Mouse (Mus musculus): ENCODE measurements around the gene Rpl18a.

Rpl18a gene

DNA sequence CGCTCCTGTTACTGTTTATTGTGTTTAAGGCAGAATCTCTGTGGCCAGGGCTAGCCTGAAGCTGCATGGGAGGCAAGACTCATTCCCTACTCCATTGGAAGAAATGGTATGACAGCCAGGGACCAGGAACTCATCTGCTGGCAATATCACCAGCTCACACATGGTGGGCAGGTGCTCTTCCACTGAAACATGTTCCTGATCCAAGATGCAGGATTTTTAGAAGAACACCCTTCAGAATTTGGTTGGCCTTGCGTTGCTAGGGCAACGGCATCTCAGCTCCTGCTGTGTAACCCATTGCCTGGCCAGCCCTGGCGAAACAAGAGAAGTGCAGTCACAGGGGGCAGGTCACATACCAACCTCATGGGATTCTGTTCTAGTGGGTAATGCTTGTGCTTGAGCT, 17.7 kb downstream of the Rpl18a start:
- no peak for DNase-seq

DNA sequence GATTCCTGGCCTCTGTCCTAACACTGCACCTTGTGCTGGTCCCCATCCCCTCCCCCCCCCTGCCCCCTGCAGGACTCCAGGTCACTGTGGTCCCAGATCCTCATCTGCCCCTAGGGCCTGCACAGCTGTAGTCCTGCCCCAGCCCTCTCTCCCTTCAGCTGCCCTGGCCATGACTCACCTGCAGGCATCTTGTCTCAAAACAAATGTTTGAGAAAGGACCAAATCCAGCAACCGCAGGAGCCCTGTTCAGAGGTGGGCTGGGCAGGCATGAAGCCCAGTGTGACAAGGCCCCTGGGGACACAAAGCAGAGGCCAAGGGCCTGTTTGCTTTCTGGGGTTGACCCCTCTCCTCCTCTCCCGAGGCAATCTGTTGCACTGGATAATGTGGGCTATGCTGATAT, 19.0 kb downstream of the Rpl18a start:
- no peak for DNase-seq

DNA sequence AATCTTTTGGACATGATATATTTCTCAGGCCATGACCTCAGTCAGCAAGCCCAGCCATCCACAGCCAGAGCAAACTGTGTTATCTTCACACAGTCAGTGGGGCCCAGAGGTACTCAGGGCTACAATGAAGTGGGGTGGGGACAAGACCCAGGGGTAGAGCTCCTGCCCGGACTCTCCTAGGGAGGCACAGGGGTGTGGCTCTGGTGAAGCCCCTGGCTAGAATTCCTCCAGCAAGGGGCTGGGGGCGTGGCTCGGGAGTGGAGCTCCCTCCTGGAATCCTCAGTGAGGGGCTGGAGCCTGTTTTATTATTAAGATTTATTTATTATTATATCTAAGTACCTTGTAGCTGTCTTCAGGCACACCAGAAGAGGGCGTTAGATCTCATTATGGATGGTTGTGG, 20.8 kb downstream of the Rpl18a start:
- DNase-seq, result no peak

DNA sequence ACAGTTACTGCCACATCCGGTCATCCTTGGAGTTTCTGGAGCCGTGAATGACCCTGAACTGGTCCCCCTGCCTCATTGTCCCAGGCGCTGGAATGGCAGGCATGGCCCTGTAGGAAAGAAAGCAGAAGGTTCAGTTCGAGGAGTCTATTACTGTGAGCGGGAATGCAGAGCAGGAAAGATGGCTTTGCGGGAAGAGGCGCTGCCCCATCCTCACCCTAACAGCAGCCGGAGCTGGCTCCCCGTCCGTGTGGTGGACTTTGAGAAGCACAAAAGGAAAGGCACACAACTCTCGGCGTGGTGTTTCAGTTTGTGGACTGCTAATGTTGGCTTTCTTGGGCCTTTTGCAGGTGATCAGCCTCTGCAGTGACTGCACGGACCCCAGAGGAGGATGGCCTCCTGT, 22.8 kb downstream of the Rpl18a start:
- no peak for DNase-seq

DNA sequence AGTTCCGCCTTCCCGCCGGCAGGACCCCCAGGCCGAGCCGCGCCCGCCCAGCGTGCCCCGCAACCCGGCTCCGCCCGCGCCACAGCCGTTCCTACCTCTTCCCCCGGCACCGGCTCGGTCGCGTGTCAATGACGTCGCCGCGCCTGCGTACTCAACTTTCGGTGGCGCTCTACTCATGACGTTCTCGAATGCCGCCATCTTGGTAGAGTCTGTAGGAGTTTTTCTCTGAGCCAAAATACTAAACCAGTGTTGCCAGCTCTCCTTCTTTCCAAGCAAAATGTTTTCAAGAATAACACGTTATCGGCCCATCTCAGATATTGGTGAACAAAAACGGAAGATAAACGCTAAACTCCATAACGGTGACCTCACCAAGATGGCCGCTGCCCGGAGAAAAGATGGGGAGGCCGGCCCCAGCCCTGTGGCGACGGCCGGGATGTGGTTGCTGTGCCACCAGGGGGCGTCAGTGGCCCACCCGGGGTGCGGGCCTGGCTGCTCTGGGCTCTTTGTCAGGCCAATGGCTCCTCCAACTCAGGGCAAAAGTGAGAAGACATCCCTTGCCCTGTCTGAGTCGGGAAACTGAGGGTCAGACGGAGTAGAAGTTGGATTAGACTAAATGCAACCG, 23.7 kb downstream of the Rpl18a start, which contains the start of gene Ccdc124:
Ccdc124 (minus strand) TSS at position 572 of the 622 bp plus-strand sequence.
- peak; percentile 85 to 89 for DNase-seq

DNA sequence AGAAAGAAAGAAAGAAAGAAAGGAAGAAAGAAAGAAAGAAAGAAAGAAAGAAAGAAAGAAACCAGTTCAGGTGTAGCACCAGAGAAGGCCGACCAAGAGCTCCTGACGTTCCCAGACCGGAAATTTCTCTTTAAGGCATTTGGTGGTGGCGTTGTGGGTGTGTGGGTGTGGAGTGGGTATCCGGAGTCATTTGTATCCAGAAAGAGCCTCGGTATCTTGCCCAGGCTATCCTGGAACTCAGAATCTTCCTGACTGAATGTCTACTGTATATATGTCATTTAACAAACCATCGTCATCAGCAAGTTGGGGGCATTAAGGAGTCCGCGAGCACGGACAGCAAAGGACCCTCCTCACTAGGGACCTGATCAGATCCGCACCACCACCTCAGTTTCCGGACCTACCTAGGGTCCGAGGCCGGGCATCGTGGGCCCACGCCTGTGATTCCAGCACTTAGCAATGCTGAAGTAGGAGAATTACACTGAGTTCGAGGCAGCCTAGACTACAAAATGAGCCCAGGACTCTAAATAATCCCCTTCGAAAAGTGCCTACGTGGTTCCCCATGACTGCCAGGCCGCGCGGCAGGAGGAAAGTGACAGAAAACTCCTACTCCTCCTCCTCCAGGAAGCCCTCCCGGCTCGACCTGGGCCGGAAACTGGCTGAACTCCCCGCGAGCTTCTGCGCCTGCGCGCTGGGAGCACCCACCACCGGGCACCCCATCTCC, 24.4 kb downstream of the Rpl18a start:
- no peak for DNase-seq

DNA sequence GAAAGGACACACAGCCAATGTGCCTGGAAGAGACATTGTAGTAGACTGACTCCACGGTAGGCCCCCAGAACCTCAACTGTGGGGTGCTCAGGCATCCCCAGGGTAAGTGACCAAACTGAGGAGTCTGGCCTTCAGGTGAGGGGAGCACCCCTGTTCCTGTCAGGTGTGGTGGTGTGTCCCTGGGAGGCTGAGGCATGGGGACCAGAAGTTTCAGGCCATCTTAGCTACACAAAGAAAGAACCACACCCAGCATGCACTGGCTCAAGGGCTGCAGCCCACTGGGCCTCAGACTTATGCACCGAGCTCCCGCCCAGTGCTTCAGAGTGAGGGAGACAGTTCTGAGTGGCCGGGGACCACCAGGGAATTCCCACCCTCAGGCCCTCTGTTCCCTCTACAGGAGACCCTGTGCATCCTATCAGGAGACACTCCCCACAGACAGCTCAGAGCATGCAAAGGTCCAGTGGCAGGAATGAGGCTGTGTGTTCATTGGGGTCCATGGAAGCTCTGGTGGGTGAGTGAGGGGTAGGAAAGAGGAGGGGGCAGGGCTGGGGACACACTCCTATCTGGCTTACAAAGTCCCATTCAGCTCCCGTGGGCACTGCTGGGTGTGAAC, 25.9 kb downstream of the Rpl18a start:
- DNase-seq, result no peak

DNA sequence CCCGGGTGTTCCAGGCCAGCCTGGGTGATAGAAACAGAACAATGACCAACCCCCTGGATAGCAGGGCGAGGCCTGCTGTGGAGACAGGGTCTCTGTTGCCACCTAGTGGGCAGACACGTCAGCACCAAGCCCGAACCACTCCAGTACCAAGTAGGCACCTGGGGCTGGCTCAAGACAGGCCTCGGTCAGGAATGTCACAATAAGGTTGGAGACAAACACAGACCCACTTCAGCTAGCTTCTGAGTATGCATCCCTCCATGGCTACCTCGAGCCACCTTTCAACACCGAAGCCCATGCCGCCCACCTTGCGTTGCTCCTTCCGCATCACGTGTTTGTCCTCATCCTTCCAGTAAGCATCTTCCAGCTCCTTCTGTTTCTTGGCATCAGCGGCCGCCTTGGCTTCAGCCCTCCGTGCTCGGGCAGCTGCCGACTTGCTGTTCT, 27.6 kb downstream of the Rpl18a start:
- peak; percentile 54 to 59 for DNase-seq

DNA sequence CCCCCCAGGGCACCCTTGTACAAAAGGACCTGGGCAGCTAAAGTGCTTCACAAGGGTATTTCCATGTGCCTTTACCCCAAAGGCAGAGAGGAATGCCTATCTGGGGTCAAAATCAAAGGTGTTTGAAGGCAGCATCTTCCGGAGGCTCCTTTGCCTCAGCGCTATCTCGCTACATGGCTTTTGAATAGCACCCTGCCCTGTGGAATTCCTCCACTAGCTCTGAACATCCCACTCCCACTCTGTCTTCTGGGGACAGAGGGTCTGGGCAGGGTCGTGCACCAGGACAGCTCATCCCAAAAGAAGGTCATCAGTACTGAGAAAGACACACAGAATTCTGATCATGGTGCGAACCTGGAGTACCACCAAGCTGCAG, 28.0 kb downstream of the Rpl18a start:
- DNase-seq, result no peak

DNA sequence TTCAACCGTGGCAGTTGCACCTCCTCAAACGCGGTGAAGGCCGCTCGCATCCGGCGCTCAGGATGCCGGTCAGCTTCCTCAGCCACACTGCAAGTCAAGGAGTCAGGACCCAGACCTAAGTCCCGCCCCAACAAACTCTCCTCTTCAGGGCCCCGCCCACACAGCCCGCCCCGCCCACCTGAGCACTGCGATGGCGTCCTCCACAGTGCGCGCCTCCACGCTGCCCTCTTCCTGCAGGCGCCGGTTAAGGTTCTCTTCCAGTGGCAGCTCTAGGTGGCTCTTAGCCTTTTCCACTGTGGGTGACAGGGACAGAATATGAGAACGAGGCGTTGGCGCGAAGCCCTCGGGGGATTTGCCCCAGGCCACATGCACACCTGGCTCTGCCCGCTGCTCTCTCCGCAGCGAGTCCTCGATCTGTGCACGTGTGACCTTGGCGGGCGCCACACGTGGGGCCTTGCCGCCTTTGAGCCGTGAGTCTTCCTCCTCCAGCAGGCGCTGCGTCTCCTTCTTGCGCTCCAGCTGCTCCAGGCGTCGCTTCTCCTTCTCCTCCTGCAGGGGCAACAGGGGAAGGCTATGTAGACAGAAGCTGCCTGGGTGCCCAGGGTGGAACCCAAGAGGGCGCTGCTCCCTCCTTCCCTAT, 28.5 kb downstream of the Rpl18a start:
- DNase-seq, result peak; percentile 60

DNA sequence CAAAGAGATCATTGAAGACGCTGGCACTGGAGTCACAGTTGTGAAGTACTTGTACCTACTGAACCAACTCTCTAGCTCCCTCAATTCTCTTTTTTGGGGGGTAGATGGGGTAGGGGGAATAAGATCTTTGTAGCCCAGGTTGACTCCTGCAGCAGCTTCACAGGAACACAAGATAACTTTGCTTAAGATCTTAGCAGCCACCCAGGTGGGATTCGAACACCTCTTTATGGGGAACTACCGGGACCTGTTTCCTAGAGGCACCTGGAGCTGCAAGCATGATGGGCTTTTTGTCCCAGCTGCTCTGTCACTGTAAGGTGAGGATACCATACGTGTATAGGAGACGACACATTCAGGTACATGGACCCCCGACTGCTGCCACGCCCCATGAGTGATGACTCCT, 30.6 kb downstream of the Rpl18a start:
- no peak for DNase-seq

DNA sequence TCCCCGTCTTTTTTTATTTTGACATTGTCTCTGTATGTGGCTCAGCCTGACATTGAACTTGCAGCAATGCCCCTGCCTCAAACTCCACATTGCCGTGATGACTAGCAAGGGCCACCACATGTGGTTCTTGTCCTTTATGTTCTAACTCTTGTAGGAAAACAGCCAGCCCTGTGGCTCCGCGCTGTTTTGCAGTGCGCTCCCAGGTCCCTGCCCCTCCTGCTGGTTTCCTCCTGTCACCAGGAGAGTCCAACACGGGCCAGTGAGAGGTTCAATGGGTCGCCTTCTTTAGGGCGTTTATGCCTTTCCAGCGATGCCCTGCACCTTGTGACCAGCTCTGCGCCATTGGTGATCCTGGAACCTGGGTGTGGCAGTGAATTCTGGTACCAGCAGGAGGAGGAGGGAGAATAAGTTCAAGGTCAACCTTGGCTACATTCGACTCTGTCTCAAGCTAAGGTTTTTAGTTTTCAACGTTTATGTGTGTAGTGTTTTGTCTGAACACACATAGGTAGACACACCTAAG, 31.2 kb downstream of the Rpl18a start:
- DNase-seq, result no peak

DNA sequence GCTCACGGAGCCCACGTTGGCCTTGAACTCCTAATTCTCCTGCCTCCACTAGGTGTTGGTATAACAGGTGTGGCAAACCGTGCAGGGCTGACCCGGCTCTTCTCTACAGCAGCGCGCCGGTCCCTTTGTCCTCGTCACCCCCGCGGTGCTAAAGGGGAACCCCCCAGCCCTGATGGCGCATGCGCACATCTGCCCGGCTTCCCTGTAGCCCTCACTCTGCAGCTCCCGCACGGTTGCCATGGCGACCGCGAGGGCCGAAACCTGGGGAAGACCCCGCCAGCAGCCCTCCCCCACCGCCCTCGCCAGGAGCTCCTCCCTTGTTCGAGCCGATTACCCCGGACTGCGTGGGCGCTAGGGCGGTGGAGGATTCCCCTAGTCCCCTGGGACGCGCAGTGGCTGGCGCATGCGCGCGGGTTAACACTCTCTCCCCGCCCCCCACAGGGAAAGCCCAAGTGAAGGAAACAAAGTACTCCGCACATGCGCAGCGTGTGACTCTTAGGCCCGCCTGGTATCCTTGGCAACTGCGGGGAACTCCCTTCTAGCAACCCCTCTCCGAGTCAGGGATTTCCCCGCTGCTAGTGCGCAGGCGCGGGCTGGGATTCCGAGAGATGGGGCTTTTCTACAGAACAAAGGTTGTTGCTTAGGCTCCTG, 31.7 kb downstream of the Rpl18a start:
- peak; percentile 99 to 100 for DNase-seq

DNA sequence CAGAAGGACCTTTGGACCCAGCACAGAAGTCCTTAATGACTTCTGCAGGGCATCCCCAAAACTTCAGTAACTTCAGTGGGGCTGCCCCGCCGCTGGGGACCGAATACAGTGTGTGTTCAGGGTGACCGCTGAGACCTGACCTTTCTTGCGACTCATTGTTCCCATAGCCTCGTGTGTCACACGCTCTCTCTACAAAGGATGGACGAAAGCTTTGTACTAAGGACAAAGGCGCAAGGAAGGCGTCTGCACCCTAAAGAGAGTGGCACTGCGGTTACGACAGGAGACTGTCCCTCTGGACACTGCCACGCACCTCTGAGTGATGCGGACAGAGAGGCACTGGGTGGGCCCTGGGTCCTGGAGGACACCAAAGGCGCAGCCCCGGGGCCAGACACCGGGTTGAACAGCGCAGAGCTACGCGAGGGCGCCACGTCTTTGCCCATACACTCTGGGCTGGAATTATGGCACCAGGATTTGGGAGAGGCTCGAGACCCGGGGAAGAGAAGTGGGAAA, 32.4 kb downstream of the Rpl18a start:
- DNase-seq, result no peak

DNA sequence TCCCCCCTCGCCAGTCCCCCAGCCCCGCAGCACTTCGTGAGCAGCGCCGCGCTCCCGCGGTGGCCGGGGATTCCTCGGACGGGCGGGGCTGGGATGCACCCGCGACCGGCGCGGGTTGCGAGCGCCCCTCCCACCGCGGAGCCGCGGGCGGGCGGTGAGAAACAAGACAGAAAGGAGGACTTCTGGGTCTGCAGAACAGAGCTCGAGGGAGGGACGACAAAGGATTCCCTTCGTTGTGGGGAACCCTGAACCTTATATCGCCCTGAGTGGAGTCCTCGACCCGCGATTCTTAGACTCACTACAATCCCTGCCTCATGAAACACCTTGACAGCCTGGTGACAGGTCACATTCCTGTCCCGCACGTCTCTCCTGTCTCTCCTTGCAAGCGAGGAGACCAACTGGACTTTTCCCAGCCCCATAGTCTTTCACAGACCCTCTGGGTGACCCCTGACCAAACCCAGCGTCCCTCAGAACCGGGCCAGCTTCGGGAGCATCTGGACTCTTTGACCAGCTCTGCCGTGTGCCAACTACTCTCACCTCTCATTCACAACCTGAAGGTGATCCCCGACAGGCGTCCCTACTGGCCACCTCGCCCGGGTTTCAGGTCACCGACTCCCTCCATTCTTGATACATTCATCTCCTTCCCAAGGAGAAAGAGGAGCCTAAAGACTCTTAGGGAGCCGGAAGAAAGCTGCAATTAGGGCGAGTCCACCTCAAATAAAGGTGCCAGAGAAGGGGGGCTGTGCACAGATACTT, 33.1 kb downstream of the Rpl18a start:
- no peak for DNase-seq

DNA sequence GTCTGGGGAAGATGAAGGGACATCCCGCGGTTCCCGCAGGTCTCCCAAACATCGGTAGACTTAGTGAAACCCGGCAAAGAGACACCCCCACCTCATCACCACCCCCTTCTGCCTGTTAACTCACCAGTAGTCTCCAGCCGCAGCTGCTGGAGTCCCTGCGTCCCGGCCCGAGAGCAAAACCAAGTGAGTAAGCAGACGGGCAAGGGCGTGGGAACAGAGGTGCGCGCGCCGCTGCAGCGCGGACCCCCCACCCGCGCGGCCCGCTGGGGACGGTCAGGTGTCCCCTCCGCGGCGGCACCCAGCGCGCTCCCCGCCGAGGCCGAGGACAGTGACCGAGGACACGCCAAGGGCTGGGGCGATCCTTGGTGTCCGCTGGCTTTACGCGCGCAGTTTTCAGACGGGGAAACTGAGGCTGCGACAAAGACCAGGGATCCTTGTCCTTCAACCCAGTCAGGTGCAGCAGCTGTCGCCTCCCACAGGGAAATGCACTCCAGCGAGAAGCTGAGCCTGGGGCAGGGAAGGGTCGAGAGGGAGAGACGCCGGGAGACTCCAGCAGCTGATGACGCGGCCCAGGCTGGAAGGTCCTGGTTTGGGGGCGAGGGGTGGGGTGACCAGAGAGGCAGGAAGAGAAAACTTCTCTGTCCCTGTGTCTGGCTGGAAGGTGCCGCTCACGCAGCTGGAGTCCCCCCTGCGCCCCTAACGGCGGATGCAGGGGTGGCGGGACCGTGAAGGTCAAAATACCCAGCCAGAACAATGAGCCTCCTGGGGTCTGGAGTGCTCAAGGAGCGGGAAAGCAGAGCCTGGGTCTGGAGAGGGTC, 34.2 kb downstream of the Rpl18a start, which contains the start of gene Kcnn1:
Kcnn1 (minus strand) TSS at position 435 of the 818 bp plus-strand sequence.
- DNase-seq, result no peak

DNA sequence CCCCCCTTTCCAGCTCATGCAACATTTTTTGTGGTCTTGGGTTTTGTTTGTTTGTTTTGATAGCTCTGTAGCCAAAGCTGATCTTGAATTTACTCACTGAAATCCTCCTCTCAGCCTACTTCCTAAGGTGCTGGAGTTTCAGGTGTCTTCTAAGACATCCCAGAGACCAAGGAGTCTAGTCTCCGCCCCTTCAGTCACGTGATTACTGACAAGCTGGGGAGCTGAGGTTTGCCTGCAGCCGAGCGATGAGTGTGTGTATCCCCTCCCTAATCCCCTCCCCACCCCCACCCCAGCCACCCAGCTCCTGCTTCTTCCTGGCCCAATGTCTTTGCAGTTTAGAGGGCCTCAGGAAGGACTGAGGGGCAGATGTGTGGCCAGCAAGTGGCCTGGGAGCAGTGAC, 39.7 kb downstream of the Rpl18a start:
- no peak for DNase-seq

DNA sequence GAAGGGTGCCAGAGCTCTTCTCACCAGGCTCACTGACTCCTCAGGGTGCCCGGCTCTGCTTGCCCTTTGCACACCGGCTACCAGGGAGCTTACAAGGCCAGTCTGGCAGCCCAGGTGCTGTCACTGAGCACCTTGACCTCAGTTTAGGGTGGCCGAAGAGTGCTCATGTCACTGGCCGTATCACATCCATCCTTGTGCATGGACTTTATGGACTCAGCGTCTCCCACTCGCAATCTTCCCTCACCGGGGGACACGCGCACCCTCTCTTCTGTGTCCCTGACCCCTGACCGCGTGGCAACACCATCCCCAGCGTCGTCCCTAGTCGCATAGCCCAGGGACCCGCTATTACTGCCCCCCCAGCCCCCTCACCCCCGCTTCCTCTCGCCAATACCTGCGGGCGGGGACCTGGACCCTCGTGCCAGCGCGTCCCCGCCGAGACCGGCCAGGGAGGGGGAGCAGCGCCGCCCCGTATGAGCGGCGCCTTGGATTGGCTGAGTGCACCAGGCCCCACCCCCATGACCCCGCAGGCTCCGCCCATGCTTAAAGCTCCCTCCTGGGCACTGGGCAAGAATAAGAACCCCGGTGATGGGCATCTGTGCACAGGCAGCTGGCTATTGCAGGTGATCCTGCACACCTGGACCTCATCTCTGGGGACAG, 40.5 kb downstream of the Rpl18a start:
- no peak for DNase-seq

DNA sequence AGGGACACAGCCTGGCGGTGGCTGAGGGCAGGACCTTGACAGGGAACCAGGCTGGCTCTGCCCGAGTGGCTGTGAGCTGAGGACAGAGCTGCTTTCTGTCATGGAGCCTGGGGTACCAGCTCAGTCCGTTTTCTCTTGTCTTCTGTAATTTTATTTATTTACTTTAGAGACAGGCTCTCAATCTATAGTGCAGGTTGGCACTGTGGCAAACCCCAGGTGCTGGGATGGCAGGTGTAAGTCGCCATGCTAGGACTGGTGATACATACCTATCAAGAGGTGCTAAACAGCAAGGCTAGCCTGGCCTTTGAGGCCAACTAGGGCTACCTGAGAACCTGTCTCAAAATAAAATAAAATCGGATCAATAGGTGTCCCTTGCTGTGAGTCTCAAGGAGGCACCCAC, 41.2 kb downstream of the Rpl18a start:
- DNase-seq, result no peak

DNA sequence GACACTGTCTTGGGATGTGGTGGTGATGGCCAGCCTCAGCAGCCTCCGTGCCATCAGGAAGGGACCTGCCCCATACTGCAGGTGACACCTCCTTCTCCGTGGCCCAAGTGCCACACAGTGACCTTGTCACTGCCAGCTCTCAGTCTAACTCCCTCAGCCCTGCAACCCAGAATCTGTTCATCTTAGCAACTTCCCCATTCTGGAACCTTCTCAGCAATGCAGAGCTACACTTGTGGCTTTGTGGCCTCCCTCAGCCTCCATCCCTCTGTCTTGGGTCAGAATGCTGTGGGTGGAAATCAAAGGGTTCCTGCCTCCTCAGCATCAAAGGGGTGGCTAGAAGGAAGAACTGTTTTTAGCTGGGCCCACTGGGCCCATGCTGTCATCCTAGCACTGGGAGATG, 43.3 kb downstream of the Rpl18a start:
- no peak for DNase-seq

All from thymus, adult 18-20 months (tissue).